Comparison of ENCODE assay signal across 8 mouse cellular contexts in the genomic region with DNA sequence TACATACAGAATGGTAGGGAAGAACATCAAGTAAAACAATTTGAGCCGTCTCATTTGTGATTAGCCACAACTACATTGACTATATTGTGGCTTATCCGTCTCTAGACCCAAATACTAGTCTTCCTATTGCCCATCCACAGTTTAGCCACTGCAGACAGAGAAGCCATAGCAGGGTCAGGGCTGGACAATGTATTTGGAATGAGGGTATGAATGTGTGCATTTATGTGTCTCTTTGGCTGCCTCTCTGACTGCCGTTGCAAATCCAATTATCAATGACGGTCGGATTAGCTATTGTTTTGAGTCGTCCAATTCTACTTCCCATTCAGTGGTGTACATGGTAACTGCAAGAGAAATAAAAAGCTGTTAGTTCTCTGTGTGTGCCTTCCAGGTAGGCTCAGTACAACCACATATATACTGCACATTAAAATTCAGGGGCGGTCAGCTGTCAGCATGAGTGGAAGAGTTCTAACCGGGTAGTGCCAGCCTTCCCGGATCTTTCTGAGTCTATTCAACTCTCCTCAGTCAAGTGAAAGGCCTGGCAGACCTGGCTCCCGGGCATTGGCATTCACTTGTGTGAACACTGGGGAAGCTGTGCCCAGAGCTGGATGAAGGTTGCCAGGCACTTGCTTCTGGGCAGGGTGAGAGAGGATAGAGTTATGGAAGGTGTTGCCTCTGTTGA. TPM values are rescaled to one million over a fixed set of nuclear protein-coding genes. Genes with fewer than 3 reads are reported as not detected.
DNase-seq lines count a peak whose midpoint lies in the region; ATAC-seq and TF ChIP-seq lines count a peak whose summit lies in the region.
"Had no signal": no experiment of that assay in that cellular context is flagged by ENCODE, and none has a peak within 500 bp of the region (broad histone marks: within the 10 kb centered on the region; RNA-seq: fewer than 3 reads in every experiment).

No protein-coding gene starts in this region.

- peak overlapping the region; percentile 54; the same call in 1 of the 2 replicates for H3K27ac ChIP-seq in hindbrain, embryonic 16.5 days (ENCODE audit: low read depth, low read length)
- H3K27ac ChIP-seq in lung, postnatal 0 days (ENCODE audit: low read length) = no peak overlapping the region

- 47% methylated on average over 10 of the region's 10 CpGs for WGBS in hindbrain, embryonic 16.5 days
- 93% methylated on average over 10 of the region's 10 CpGs for WGBS in lung, postnatal 0 days

- TF ChIP-seq EP300 in lung, postnatal 0 days (IDR thresholded peaks at IDR 0.05) = no peak

- DNase-seq in left cerebral cortex, postnatal 25 days (ENCODE audit: low spot score in 2 of 2) = peak; percentile 45 to 58
- no peak for DNase-seq in left cerebral cortex, adult 11 months (ENCODE audit: low spot score)
- peak; percentile 51 to 68 for DNase-seq in cerebellum, postnatal 25 days
- DNase-seq in right cerebral cortex, postnatal 4 days = peak; percentile 40
- no peak for DNase-seq in lung, postnatal 0 days (ENCODE audit: low spot score)
- no peak for DNase-seq in kidney, postnatal 10 days
- DNase-seq: kidney, adult 9 months had no signal

- no peaks in the 10 kb centered on the region for H3K9me3 ChIP-seq in hindbrain, embryonic 16.5 days (ENCODE audit: control insufficient read depth, low read length)
- H3K9me3 ChIP-seq in lung, postnatal 0 days (ENCODE audit: low read length) = no peaks in the 10 kb centered on the region

- H3K4me3 ChIP-seq in hindbrain, embryonic 16.5 days (ENCODE audit: low read length) = no peak overlapping the region
- no peak overlapping the region for H3K4me3 ChIP-seq in lung, postnatal 0 days (ENCODE audit: low read depth, low read length)

- peak; percentile 93 for ATAC-seq in hindbrain, embryonic 16.5 days
- ATAC-seq in lung, postnatal 0 days = no peak

- no peak overlapping the region for H3K9ac ChIP-seq in hindbrain, embryonic 16.5 days (ENCODE audit: low read depth, low read length)
- H3K9ac ChIP-seq in lung, postnatal 0 days (replicated peaks; ENCODE audit: low read depth) = no peak overlapping the region

- intact Hi-C loops in left cerebral cortex, postnatal 25 days (cut with DNase I) = no loop called here

- no peaks in the 10 kb centered on the region for H3K27me3 ChIP-seq in hindbrain, embryonic 16.5 days (replicated peaks; ENCODE audit: control insufficient read depth, insufficient read depth, low read length)
- no peaks in the 10 kb centered on the region for H3K27me3 ChIP-seq in lung, postnatal 0 days (replicated peaks; ENCODE audit: insufficient read depth, low read length)

- no peak for TF ChIP-seq CTCF in lung, postnatal 0 days (IDR thresholded peaks at IDR 0.05)

- no peaks in the 10 kb centered on the region for H3K36me3 ChIP-seq in hindbrain, embryonic 16.5 days (ENCODE audit: control insufficient read depth, insufficient read depth, low read length)
- H3K36me3 ChIP-seq in lung, postnatal 0 days (ENCODE audit: insufficient read depth, low read length) = no peaks in the 10 kb centered on the region

- no peaks in the 10 kb centered on the region for H3K4me1 ChIP-seq in hindbrain, embryonic 16.5 days (ENCODE audit: control insufficient read depth, insufficient read depth, low read depth, low read length)
- no peaks in the 10 kb centered on the region for H3K4me1 ChIP-seq in lung, postnatal 0 days (ENCODE audit: insufficient read depth, low read depth, low read length)

- H3K4me2 ChIP-seq in hindbrain, embryonic 16.5 days (ENCODE audit: low read length) = no peak overlapping the region
- H3K4me2 ChIP-seq in lung, postnatal 0 days (replicated peaks; ENCODE audit: low read depth, low read length) = no peak overlapping the region

RNA-seq across cellular contexts. Expression of gene Slc4a4, which starts 59.2 kb away (rescaled TPM):
- total RNA-seq in left cerebral cortex, postnatal 25 days (2021) = 100 to 1,000 TPM in 1 of 2 experiments, 10 to 100 TPM in 1; 85.9 to 133 TPM
- polyA plus RNA-seq in hindbrain, embryonic 16.5 days (2015; fragmentation: Nextera tagmentation; extraction: Ambion mirVana) = 9.1 and 9.5 TPM in 2 replicates
- 2.9 and 4.0 TPM in 2 replicates for polyA plus RNA-seq in lung, postnatal 0 days (2015; fragmentation: Nextera tagmentation; extraction: Ambion mirVana)

Comparison
In these comparisons a context has a peak if more than half of its experiments do, and no peak if none do; other contexts are left out.
1. DNase-seq: peak in left cerebral cortex, postnatal 25 days (2 of 2), cerebellum, postnatal 25 days (2 of 2) and right cerebral cortex, postnatal 4 days (single experiment); none in left cerebral cortex, adult 11 months (single experiment), lung, postnatal 0 days (single experiment) and kidney, postnatal 10 days (single experiment).